Mouse (Mus musculus) heart, embryonic 14.5 days (tissue): ENCODE data around the gene B9d1. TPM values are rescaled to one million over a fixed set of nuclear protein-coding genes. Genes with fewer than 3 reads are reported as not detected.

Experiments used
- ATAC-seq: fragments of 200-750 bp; cut with Nextera tagmentation; 2 replicates; pipeline ENCODE4 v1.8.0; 2017; ENCODE audit warnings: low read depth, moderate TSS enrichment; ENCODE audit not compliant: insufficient number of reproducible peaks, insufficient read depth, low FRiP score
- H3K27ac ChIP-seq, 2 experiments: fragments of 200-500 bp in 1 of 2; fragments of 300-500 bp in 1 of 2; sonication (generic) in 1 of 2; replicated peaks in 1 of 2; 2 replicates each; pipeline ENCODE4 v1.5.1; 2012 to 2014; ENCODE audit warnings: low read depth in 2 of 2, low read length in 2 of 2, control low read depth in 1 of 2, mild to moderate bottlenecking in 1 of 2, mixed read lengths in 1 of 2; ENCODE audit not compliant: control insufficient read depth in 1 of 2, insufficient read depth in 1 of 2
- H3K27me3 ChIP-seq: fragments of 300-500 bp; sonication (generic); 2 replicates; pipeline ENCODE4 v1.6.1; 2014; ENCODE audit warnings: mild to moderate bottlenecking, low read length, control low read depth; ENCODE audit not compliant: control insufficient read depth, insufficient read depth
- H3K36me3 ChIP-seq: fragments of 300-500 bp; sonication (generic); 2 replicates; pipeline ENCODE4 v1.6.1; 2014; ENCODE audit warnings: mild to moderate bottlenecking, control low read depth, low read length, mixed read lengths; ENCODE audit not compliant: control insufficient read depth, insufficient read depth
- H3K4me1 ChIP-seq, 2 experiments: fragments of 200-500 bp in 1 of 2; fragments of 300-500 bp in 1 of 2; sonication (generic) in 1 of 2; 2 replicates each; pipeline ENCODE4 v1.6.1; 2012 to 2014; ENCODE audit warnings: low read length in 2 of 2, control low read depth in 1 of 2, mixed read lengths in 1 of 2; ENCODE audit not compliant: control insufficient read depth in 2 of 2, insufficient read depth in 2 of 2
- H3K4me2 ChIP-seq: fragments of 300-500 bp; sonication (generic); 2 replicates; pipeline ENCODE4 v1.6.1; 2014; ENCODE audit warnings: mild to moderate bottlenecking, low read length
- H3K4me3 ChIP-seq, 2 experiments: fragments of 200-500 bp in 1 of 2; fragments of 300-500 bp in 1 of 2; sonication (generic) in 1 of 2; 2 replicates each; pipeline ENCODE4 v1.5.1; 2012 to 2014; ENCODE audit warnings: low read length in 2 of 2, mild to moderate bottlenecking in 2 of 2, control low read depth in 1 of 2, low read depth in 1 of 2, moderate library complexity in 1 of 2; ENCODE audit not compliant: control insufficient read depth in 1 of 2, insufficient read depth in 1 of 2
- H3K9ac ChIP-seq: fragments of 300-500 bp; sonication (generic); 2 replicates; pipeline ENCODE4 v1.6.1; 2014; ENCODE audit warnings: mild to moderate bottlenecking, low read length
- H3K9me3 ChIP-seq: fragments of 300-500 bp; sonication (generic); 2 replicates; pipeline ENCODE4 v1.6.1; 2016; ENCODE audit warnings: low read length, control low read depth; ENCODE audit not compliant: control insufficient read depth
- WGBS: fragments of 180-500 bp; shearing (Covaris S2); extraction: QIAGEN DNeasy Blood & Tissue Kit; methylation state at CpG from one replicate; pipeline ENCODE4 v1.1.7; 2014; 5-methylcytosine and 5-hydroxymethylcytosine counted together
- polyA plus RNA-seq: library from polyadenylated mRNA; unstranded; fragments of >200 nt; fragmentation: Nextera tagmentation; extraction: Ambion mirVana; gene quantifications from 2 replicates; pipeline ENCODE4 v1.2.1, GENCODE M21; 2014

Gene B9d1
- polyA plus RNA-seq, 1 experiment from 2014 or later: 13.3 TPM

DNA sequence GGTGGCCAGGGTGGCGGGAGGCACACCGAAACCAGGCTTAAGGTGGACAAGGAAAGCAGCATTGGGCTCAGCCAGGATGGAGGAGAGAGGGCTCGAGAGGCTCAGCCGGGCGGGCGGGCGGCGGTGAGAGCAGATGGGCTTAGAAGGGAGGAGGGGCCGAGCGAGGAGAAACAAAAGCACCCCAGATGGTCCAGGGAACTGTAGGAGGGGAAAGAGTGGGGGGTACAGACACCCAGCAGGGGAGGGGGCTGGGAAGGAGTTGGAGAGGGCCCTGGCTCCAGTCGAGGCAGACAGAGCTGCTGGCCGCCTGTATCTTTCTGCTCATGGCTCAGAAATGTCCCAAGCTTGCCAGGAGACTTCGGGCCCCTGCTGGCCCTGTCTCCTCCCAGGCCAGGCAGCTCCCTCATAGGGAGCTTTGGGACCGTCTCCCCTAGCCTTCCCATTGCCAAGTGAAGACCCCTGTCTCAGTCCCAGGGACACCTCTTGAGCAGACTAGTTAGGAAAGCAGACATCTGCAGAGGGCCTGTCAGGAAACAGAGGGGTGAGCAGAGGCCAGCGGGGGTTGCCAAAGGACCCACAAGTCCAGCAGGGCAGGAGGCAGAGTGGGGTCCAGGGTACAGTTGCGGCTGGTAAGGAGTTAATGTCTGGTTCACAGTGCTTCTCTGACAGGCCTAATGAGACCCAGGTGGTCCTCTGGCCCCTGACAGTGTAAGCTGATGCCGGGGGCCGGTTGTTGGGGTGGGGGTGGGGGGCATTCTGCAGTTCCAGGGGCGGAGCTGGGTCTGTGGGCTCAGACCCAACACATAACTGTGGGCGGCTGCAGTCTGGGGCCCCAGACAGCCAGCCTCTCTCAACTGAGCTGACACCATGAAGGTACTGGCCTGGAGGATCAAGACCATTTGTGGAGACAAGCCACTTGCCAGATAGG lies 20.1 kb upstream of the B9d1 start, which contains the start of gene Mfap4:
TSS of gene Mfap4 (plus strand) at position 819 of the 928 bp plus-strand sequence.
- peaks cover 25 to 26% of the 10 kb centered on the region in 2 experiments; a peak in 3 of 4 replicates for H3K4me1 ChIP-seq
- no peaks in the 10 kb centered on the region for H3K27me3 ChIP-seq
- ATAC-seq: peak; percentile 60
- peaks cover 22% of the 10 kb centered on the region for H3K36me3 ChIP-seq
- peak within 1 kb of the TSS; percentile 34 to 44 for H3K4me3 ChIP-seq
- 26% methylated on average over 20 of the region's 20 CpGs for WGBS
- H3K4me2 ChIP-seq: peak within 1 kb of the TSS; percentile 56
- peak within 1 kb of the TSS; percentile 74 for H3K9ac ChIP-seq
- no peaks in the 10 kb centered on the region for H3K9me3 ChIP-seq
- H3K27ac ChIP-seq: peak within 1 kb of the TSS; percentile 86 to 94

GRCm38 (mm10) chr11:61485541-61486457 lies 19.1 kb upstream of the B9d1 start:
- H3K9me3 ChIP-seq: no peaks in the 10 kb centered on the region
- H3K9ac ChIP-seq: peak overlapping the region; percentile 74
- peaks cover 31% of the 10 kb centered on the region for H3K36me3 ChIP-seq
- H3K4me1 ChIP-seq: peaks cover 25 to 26% of the 10 kb centered on the region in 2 experiments; a peak in 3 of 4 replicates
- peak overlapping the region; percentile 74 to 86 for H3K27ac ChIP-seq
- no peaks in the 10 kb centered on the region for H3K27me3 ChIP-seq
- 58% methylated on average over 22 of the region's 22 CpGs for WGBS
- H3K4me2 ChIP-seq: peak overlapping the region; percentile 56
- H3K4me3 ChIP-seq: peak overlapping the region; percentile 34 to 44
- ATAC-seq: no peak

GRCm38 (mm10) chr11:61486458-61487219 lies 18.3 kb upstream of the B9d1 start:
- H3K9ac ChIP-seq: peak overlapping the region; percentile 74; the same call in 1 of the 2 replicates
- H3K9me3 ChIP-seq: no peaks in the 10 kb centered on the region
- WGBS: 87% methylated on average over 14 of the region's 14 CpGs
- peak overlapping the region; percentile 56 for H3K4me2 ChIP-seq
- H3K27ac ChIP-seq: peak overlapping the region in 1 of 2 experiments; percentile 86; a peak in 3 of 4 replicates
- no peak for ATAC-seq
- H3K4me3 ChIP-seq: peak overlapping the region; percentile 34 to 44; a peak in 3 of 4 replicates
- peaks cover 40% of the 10 kb centered on the region for H3K36me3 ChIP-seq
- H3K4me1 ChIP-seq: peaks cover 25 to 26% of the 10 kb centered on the region in 2 experiments; a peak in 3 of 4 replicates
- no peaks in the 10 kb centered on the region for H3K27me3 ChIP-seq

- H3K27me3 ChIP-seq: no peaks in the 10 kb centered on the region
These were observed 17.5 kb upstream of the B9d1 start for GRCm38 (mm10) chr11:61487401-61487800.

DNA sequence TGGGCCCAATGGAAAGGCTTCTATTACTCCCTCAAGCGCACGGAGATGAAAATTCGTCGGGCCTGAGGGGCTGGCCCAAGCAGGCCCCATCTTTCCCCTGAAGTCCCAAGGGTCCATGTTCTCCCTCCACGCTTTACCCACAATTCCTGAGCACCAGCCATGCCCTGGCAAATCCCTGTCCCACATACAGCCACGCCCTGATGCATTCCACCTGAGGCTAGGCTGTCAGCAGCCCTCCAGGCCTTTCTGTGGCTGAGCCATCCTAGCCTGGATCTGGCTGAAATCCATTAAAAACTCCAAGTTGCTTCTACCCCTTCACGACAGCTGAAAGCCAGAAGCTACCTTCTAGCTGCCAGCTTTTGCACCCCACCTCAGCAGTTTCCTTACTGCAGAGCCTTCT lies 17.0 kb upstream of the B9d1 start:
- Histone ChIP-seq H3K9me3 (no peaks in the 10 kb centered on the region), H3K4me1 (peaks cover 29 to 33% of the 10 kb centered on the region in 2 experiments; a peak in 3 of 4 replicates), H3K27ac (no peak overlapping the region; a peak in 1 of 4 replicates), H3K36me3 (peaks cover 50% of the 10 kb centered on the region), H3K27me3 (no peaks in the 10 kb centered on the region), H3K4me2 (no peak overlapping the region), H3K9ac (no peak overlapping the region), H3K4me3 (no peak overlapping the region)
- WGBS: 88% methylated on average over 7 of the region's 7 CpGs
- no peak for ATAC-seq

More at GRCm38 (mm10) chr11:61487401-61487800, 17.5 kb upstream of the B9d1 start:
- Histone ChIP-seq H3K4me1 (peaks cover 25 to 28% of the 10 kb centered on the region in 2 experiments; a peak in 3 of 4 replicates), H3K4me2 (peak overlapping the region; percentile 56; the same call in 1 of the 2 replicates), H3K9me3 (no peaks in the 10 kb centered on the region), H3K36me3 (peaks cover 46% of the 10 kb centered on the region), H3K4me3 (no peak overlapping the region), H3K27ac (no peak overlapping the region; a peak in 1 of 4 replicates), H3K9ac (no peak overlapping the region)
- ATAC-seq: peak; percentile 28; the same call in 1 of the 2 replicates
- WGBS: 25% methylated on average over 2 of the region's 2 CpGs

DNA sequence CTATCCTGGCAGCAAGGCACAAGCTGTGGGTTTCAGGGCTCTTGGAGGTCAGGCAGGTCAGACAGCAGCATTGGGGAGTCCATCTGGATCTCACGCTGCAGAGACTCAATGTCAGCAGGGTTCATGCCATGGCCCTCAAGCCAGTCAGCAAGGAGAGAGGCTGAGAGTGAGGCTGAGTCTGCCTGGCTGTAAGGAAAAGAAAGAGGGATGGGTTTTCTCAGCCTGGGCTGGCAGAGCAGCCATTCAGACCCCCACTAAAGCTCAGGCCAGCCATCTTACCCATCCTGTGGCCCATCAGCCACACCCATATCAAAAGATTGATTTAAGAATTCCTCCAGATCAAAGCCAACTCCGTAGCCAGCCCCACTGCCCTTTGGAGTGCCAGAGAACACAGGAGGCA lies 15.9 kb upstream of the B9d1 start:
- Histone ChIP-seq H3K27me3 (no peaks in the 10 kb centered on the region), H3K27ac (no peak overlapping the region), H3K4me2 (no peak overlapping the region), H3K9me3 (no peaks in the 10 kb centered on the region), H3K36me3 (peaks cover 50% of the 10 kb centered on the region), H3K4me1 (peaks cover 29 to 36% of the 10 kb centered on the region in 2 experiments; a peak in 3 of 4 replicates), H3K9ac (no peak overlapping the region), H3K4me3 (no peak overlapping the region)
- WGBS: 76% methylated on average over 2 of the region's 2 CpGs
- no peak for ATAC-seq
